Mouse (Mus musculus) right cerebral cortex, adult 18-20 months (tissue): ENCODE data around the gene Acox2.

Experiments
- DNase-seq: peaks from one replicate; pipeline ENCODE4 v3.0.0; 2022; ENCODE audit warnings: mixed read lengths

Acox2 gene

GRCm38 (mm10) chr14:8246878-8247277, 12.3 kb downstream of the Acox2 start:
- DNase-seq = no peak

GRCm38 (mm10) chr14:8244211-8244611, 14.9 kb downstream of the Acox2 start:
- DNase-seq = no peak

- no peak for DNase-seq
These were observed 15.8 kb downstream of the Acox2 start for GRCm38 (mm10) chr14:8243136-8243888.

GRCm38 (mm10) chr14:8242388-8242920, 16.7 kb downstream of the Acox2 start:
- peak; percentile 44 for DNase-seq

GRCm38 (mm10) chr14:8241816-8242215, 17.3 kb downstream of the Acox2 start:
- no peak for DNase-seq

- no peak for DNase-seq
These were observed 25.9 kb downstream of the Acox2 start for GRCm38 (mm10) chr14:8233252-8233651.

- no peak for DNase-seq
These were observed 26.8 kb downstream of the Acox2 start for GRCm38 (mm10) chr14:8232155-8232910.

- DNase-seq = no peak
These were observed 29.7 kb downstream of the Acox2 start for GRCm38 (mm10) chr14:8229367-8230019.

GRCm38 (mm10) chr14:8224805-8225204, 34.3 kb downstream of the Acox2 start:
- DNase-seq = no peak

GRCm38 (mm10) chr14:8223506-8224293, 35.5 kb downstream of the Acox2 start:
- DNase-seq = no peak

- DNase-seq = no peak
These were observed 36.6 kb downstream of the Acox2 start for GRCm38 (mm10) chr14:8222561-8222960.

- no peak for DNase-seq
These were observed 38.2 kb downstream of the Acox2 start for GRCm38 (mm10) chr14:8220912-8221311.

GRCm38 (mm10) chr14:8220306-8220705, 38.8 kb downstream of the Acox2 start:
- no peak for DNase-seq

GRCm38 (mm10) chr14:8219876-8220275, 39.3 kb downstream of the Acox2 start:
- DNase-seq = no peak

GRCm38 (mm10) chr14:8218730-8219380, 40.3 kb downstream of the Acox2 start:
- DNase-seq = no peak

- no peak for DNase-seq
These were observed 40.9 kb downstream of the Acox2 start for GRCm38 (mm10) chr14:8218238-8218637.

- DNase-seq = no peak
These were observed 43.1 kb downstream of the Acox2 start for GRCm38 (mm10) chr14:8216100-8216499.

- no peak for DNase-seq
These were observed 43.9 kb downstream of the Acox2 start for GRCm38 (mm10) chr14:8215208-8215778.

- peak; percentile 82 for DNase-seq
These were observed 44.6 kb downstream of the Acox2 start for GRCm38 (mm10) chr14:8214299-8215207.

GRCm38 (mm10) chr14:8213803-8214224, 45.3 kb downstream of the Acox2 start, which contains the start of gene Kctd6:
TSS of gene Kctd6 (plus strand) at chr14:8214140.
- DNase-seq = peak; percentile 99
